Mouse (Mus musculus) hindbrain, embryonic 13.5 days (tissue): Measurements from ENCODE around the gene Vwa7. TPM values are rescaled to one million over a fixed set of nuclear protein-coding genes. Genes with fewer than 3 reads are reported as not detected.
"Not testable (repeated sequence)": the region's sequence is repeated elsewhere in the genome, so short reads cannot be mapped to it uniquely, and the experiment has no call there.

ENCODE experiments used
- ATAC-seq: fragments of 200-750 bp; cut with Nextera tagmentation; 2 replicates; pipeline ENCODE4 v1.8.0; 2017; ENCODE audit warnings: moderate TSS enrichment; ENCODE audit not compliant: low FRiP score
- H3K27ac ChIP-seq: fragments of 300-500 bp; sonication (generic); 2 replicates; pipeline ENCODE4 v1.5.1; 2015; ENCODE audit warnings: inconsistent platforms, mild to moderate bottlenecking, moderate library complexity
- H3K27me3 ChIP-seq: fragments of 300-500 bp; sonication (generic); 2 replicates; pipeline ENCODE4 v1.6.1; 2015; ENCODE audit warnings: mild to moderate bottlenecking, inconsistent platforms
- H3K36me3 ChIP-seq: fragments of 300-500 bp; sonication (generic); 2 replicates; pipeline ENCODE4 v1.6.1; 2015; ENCODE audit warnings: mild to moderate bottlenecking, inconsistent platforms
- H3K4me1 ChIP-seq: fragments of 300-500 bp; sonication (generic); replicated peaks from 2 replicates; pipeline ENCODE4 v1.6.1; 2015; ENCODE audit warnings: inconsistent platforms
- H3K4me2 ChIP-seq: fragments of 300-500 bp; sonication (generic); 2 replicates; pipeline ENCODE4 v1.6.1; 2015; ENCODE audit warnings: inconsistent platforms, mild to moderate bottlenecking, moderate library complexity
- H3K4me3 ChIP-seq: fragments of 300-500 bp; sonication (generic); 2 replicates; pipeline ENCODE4 v1.5.1; 2015; ENCODE audit warnings: mild to moderate bottlenecking, inconsistent platforms
- H3K9ac ChIP-seq: fragments of 300-500 bp; sonication (generic); 2 replicates; pipeline ENCODE4 v1.6.1; 2015; ENCODE audit warnings: mild to moderate bottlenecking, inconsistent platforms
- H3K9me3 ChIP-seq: fragments of 300-500 bp; sonication (generic); 2 replicates; pipeline ENCODE4 v1.6.1; 2016; ENCODE audit warnings: inconsistent platforms
- WGBS: fragments of 180-500 bp; shearing (Covaris S2); methylation state at CpG from one replicate; pipeline ENCODE4 v1.1.7; 2015; 5-methylcytosine and 5-hydroxymethylcytosine counted together
- polyA plus RNA-seq: library from polyadenylated mRNA; unstranded; fragments of >200 nt; fragmentation: Nextera tagmentation; extraction: Ambion mirVana; gene quantifications from 2 replicates; pipeline ENCODE4 v1.2.1, GENCODE M21; 2015

The Vwa7 gene
- polyA plus RNA-seq, 1 experiment from 2014 or later: 0.18 TPM

- ATAC-seq: no peak
- WGBS: 12% methylated on average over 12 of the region's 12 CpGs
- Histone ChIP-seq H3K4me3 (peak overlapping the region; percentile 90), H3K27ac (peak overlapping the region; percentile 96), H3K9ac (peak overlapping the region; percentile 97), H3K36me3 (peaks cover 31% of the 10 kb centered on the region), H3K27me3 (no peaks in the 10 kb centered on the region), H3K9me3 (no peaks in the 10 kb centered on the region), H3K4me2 (peak overlapping the region; percentile 100), H3K4me1 (peaks cover 32% of the 10 kb centered on the region)
Measured at GRCm38 (mm10) chr17:35002153-35002865, 14.1 kb upstream of the Vwa7 start.

DNA sequence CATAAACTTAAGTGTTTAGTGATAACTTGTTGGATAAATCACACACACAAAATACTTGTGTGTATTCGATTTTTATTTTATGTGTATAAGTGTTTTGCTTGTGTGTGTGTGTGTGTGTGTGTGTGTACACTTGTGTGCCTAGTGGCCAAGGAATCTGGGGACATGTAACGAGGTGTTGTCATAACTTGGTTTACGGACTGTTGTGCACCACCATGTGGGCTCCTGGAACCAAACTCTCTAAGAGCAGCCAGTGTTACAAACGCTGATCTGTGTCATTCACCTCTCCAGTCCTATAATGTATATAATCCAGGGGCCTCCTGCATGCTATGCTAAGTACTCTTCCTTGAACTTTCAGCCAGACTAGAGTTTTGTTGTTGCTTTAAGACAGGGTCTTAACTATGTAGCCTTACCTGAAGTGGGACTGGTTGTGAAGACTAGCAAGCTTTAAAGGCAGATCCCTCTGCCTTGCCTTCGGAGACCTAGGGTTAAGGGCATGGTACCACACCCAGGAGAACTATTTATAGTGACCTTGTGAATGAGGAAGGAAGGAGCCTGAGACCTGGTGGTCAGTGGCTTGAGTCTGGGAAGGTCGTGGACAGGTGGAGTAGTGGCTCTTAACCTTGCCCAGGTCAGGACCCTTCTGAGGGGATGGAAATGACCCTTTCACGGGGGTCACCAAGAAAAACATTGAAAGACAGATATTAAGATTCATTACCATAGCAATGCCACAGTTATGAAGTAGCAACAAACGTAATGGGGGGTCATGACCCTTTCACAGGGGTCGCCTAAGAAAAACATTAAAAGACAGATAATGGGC lies 13.1 kb upstream of the Vwa7 start:
- Histone ChIP-seq H3K36me3 (peaks cover 40% of the 10 kb centered on the region), H3K27ac (no peak overlapping the region), H3K4me1 (peaks cover 32% of the 10 kb centered on the region), H3K9ac (peak overlapping the region; percentile 97; the same call in 1 of the 2 replicates), H3K4me3 (peak overlapping the region; percentile 90; the same call in 1 of the 2 replicates), H3K9me3 (no peaks in the 10 kb centered on the region), H3K4me2 (peak overlapping the region; percentile 100), H3K27me3 (no peaks in the 10 kb centered on the region)
- 81% methylated on average over 9 of the region's 9 CpGs for WGBS
- no peak for ATAC-seq

DNA sequence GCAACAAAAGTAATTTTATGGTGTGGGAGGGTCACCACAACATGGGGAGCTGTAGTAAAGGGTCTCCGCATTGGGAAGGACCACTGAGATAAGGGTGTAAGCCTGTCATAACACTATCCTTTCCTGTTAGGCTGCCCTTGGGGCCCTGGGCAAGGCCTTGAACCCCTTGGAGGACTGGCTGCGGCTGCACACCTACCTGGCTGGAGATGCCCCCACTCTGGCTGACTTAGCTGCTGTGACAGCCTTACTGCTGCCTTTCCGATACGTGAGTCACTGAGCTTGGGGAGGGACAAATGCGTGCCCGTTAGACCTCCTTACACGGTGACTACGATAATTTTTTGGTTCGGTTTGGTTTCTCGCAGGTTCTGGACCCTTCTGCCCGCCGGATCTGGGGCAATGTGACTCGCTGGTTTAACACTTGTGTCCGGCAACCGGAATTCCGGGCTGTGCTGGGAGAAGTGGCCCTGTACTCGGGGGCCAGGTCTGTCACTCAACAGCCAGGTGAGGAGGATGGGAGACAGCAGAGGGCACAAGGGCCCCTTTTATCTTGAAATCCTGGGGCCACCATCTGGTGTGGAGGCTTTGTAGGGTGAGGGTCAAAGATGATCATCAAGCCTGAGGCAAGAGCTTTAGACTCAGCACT lies 12.2 kb upstream of the Vwa7 start:
- H3K27me3 ChIP-seq: no peaks in the 10 kb centered on the region
- H3K4me1 ChIP-seq: peaks cover 32% of the 10 kb centered on the region
- H3K9me3 ChIP-seq: no peaks in the 10 kb centered on the region
- no peak overlapping the region for H3K4me2 ChIP-seq
- H3K27ac ChIP-seq: no peak overlapping the region
- ATAC-seq: no peak
- peaks cover 50% of the 10 kb centered on the region for H3K36me3 ChIP-seq
- H3K4me3 ChIP-seq: no peak overlapping the region
- no peak overlapping the region for H3K9ac ChIP-seq
- WGBS: 97% methylated on average over 17 of the region's 17 CpGs

- Histone ChIP-seq H3K4me2 (no peak overlapping the region), H3K9ac (no peak overlapping the region), H3K9me3 (no peaks in the 10 kb centered on the region), H3K27ac (no peak overlapping the region), H3K36me3 (peaks cover 58% of the 10 kb centered on the region), H3K27me3 (no peaks in the 10 kb centered on the region), H3K4me3 (no peak overlapping the region), H3K4me1 (peaks cover 24% of the 10 kb centered on the region)
- WGBS: 94% methylated on average over 10 of the region's 10 CpGs
- ATAC-seq: no peak
Measured at GRCm38 (mm10) chr17:35005158-35005557, 11.2 kb upstream of the Vwa7 start.

GRCm38 (mm10) chr17:35005902-35006301 lies 10.5 kb upstream of the Vwa7 start:
- not testable (repeated sequence) for H3K4me2 ChIP-seq, H3K4me3 ChIP-seq, ATAC-seq, H3K27ac ChIP-seq, H3K9ac ChIP-seq, H3K27me3 ChIP-seq, H3K9me3 ChIP-seq
- 97% methylated on average over 4 of the region's 5 CpGs for WGBS
- peaks cover 23% of the 10 kb centered on the region for H3K4me1 ChIP-seq
- peaks cover 66% of the 10 kb centered on the region for H3K36me3 ChIP-seq

GRCm38 (mm10) chr17:35007387-35007991 lies 8.9 kb upstream of the Vwa7 start:
- Histone ChIP-seq H3K27me3 (no peaks in the 10 kb centered on the region), H3K36me3 (peaks cover 81% of the 10 kb centered on the region), H3K27ac (no peak overlapping the region), H3K9me3 (no peaks in the 10 kb centered on the region), H3K9ac (no peak overlapping the region), H3K4me3 (no peak overlapping the region), H3K4me1 (peaks cover 13% of the 10 kb centered on the region), H3K4me2 (no peak overlapping the region)
- WGBS: 94% methylated on average over 7 of the region's 7 CpGs
- no peak for ATAC-seq

- ATAC-seq: no peak
- no peaks in the 10 kb centered on the region for H3K4me1 ChIP-seq
- peaks cover 96% of the 10 kb centered on the region for H3K36me3 ChIP-seq
- H3K4me2 ChIP-seq: no peak overlapping the region
- 81% methylated on average over 7 of the region's 7 CpGs for WGBS
- H3K9me3 ChIP-seq: no peaks in the 10 kb centered on the region
- no peak overlapping the region for H3K27ac ChIP-seq
- no peaks in the 10 kb centered on the region for H3K27me3 ChIP-seq
- no peak overlapping the region for H3K4me3 ChIP-seq
- no peak overlapping the region for H3K9ac ChIP-seq
Measured at GRCm38 (mm10) chr17:35009586-35009985, 6.8 kb upstream of the Vwa7 start.

DNA sequence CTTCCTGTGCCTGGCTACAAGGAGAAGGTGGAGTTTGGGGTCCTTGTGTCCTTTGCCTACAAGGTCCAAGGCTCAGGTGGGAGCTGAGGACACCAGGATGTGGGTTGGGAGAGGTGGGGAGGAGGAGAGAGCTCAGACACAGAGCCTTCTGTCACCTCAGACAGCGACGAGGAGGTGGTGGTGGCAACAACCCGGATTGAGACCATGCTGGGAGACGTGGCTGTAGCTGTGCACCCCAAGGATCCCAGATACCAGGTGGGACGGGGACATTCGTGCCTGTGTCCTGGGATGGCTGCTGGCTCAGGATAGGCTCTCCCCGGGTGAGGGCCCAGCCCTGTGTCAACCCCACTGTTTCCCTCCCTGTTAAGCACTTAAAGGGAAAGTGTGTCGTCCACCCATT lies 4.9 kb upstream of the Vwa7 start:
- Histone ChIP-seq H3K4me3 (no peak overlapping the region), H3K9me3 (no peaks in the 10 kb centered on the region), H3K36me3 (peaks cover 98% of the 10 kb centered on the region), H3K27me3 (no peaks in the 10 kb centered on the region), H3K9ac (no peak overlapping the region), H3K4me2 (no peak overlapping the region), H3K27ac (no peak overlapping the region), H3K4me1 (peaks cover 7% of the 10 kb centered on the region)
- 92% methylated on average over 8 of the region's 8 CpGs for WGBS
- ATAC-seq: no peak

- ATAC-seq: no peak
- no peak overlapping the region for H3K9ac ChIP-seq
- H3K27ac ChIP-seq: no peak overlapping the region
- H3K9me3 ChIP-seq: no peaks in the 10 kb centered on the region
- peaks cover 99% of the 10 kb centered on the region for H3K36me3 ChIP-seq
- WGBS: 92% methylated on average over 13 of the region's 13 CpGs
- no peak overlapping the region for H3K4me2 ChIP-seq
- no peak overlapping the region for H3K4me3 ChIP-seq
- peaks cover 10% of the 10 kb centered on the region for H3K4me1 ChIP-seq
- H3K27me3 ChIP-seq: no peaks in the 10 kb centered on the region
Measured at GRCm38 (mm10) chr17:35012430-35012829, 3.9 kb upstream of the Vwa7 start.

DNA sequence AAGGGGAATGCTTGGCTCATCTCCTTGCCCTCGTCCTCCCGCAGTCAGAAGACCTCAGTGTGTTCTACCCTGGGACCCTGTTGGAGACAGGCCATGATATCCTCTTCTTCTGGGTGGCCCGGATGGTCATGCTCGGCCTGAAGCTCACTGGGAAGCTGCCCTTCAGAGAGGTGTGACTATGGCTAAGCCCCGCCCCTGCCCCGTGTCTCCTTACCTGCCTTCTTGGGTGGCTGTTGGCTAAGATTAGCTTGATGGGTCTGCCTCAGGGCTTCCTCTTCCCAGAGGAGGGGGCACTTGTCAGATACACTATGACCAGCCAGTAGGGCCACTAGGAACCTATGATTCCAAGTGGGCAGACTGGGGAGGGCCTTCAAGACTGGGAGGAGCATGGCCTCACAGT lies 3.2 kb upstream of the Vwa7 start:
- H3K4me3 ChIP-seq: no peak overlapping the region
- 80% methylated on average over 6 of the region's 6 CpGs for WGBS
- H3K4me2 ChIP-seq: no peak overlapping the region
- ATAC-seq: no peak
- no peaks in the 10 kb centered on the region for H3K27me3 ChIP-seq
- peaks cover 10% of the 10 kb centered on the region for H3K4me1 ChIP-seq
- peaks cover 96% of the 10 kb centered on the region for H3K36me3 ChIP-seq
- no peaks in the 10 kb centered on the region for H3K9me3 ChIP-seq
- no peak overlapping the region for H3K27ac ChIP-seq
- no peak overlapping the region for H3K9ac ChIP-seq

- Histone ChIP-seq H3K4me2 (no peak overlapping the region), H3K27me3 (no peaks in the 10 kb centered on the region), H3K9ac (no peak overlapping the region), H3K4me3 (no peak overlapping the region), H3K36me3 (peaks cover 79% of the 10 kb centered on the region), H3K27ac (no peak overlapping the region), H3K9me3 (no peaks in the 10 kb centered on the region), H3K4me1 (peaks cover 10% of the 10 kb centered on the region)
- WGBS: 93% methylated on average over 16 of the region's 16 CpGs
- ATAC-seq: no peak
Measured at GRCm38 (mm10) chr17:35015296-35015695, 1.1 kb upstream of the Vwa7 start.
